Mouse (Mus musculus) E14TG2a.4 (cell line): Measurements from ENCODE around the gene Gabrb1.

ENCODE experiments used
- CTCF ChIP-seq: conservative IDR thresholded peaks from 2 replicates; pipeline ENCODE4 v1.5.1; 2014; ENCODE audit warnings: low read length
- NANOG ChIP-seq: IDR thresholded peaks from 2 replicates; pipeline ENCODE4 v1.6.1; 2014; ENCODE audit warnings: borderline replicate concordance, low read length, mixed read lengths
- POU5F1 ChIP-seq: IDR thresholded peaks from 2 replicates; pipeline ENCODE4 v1.6.1; 2014; ENCODE audit warnings: low read length, borderline replicate concordance

- TF ChIP-seq CTCF (no peak), NANOG (no peak), POU5F1 (no peak)
Observed at GRCm38 (mm10) chr5:71842241-71842640, 184.3 kb downstream of the Gabrb1 start.
